In genomic region chr9:105960533-105960932, GRCm38 (mm10) we compare ENCODE assay signal across 11 mouse cellular contexts. TPM values are rescaled to one million over a fixed set of nuclear protein-coding genes. Genes with fewer than 3 reads are reported as not detected.
DNase-seq lines count a peak whose midpoint lies in the region; ATAC-seq lines count a peak whose summit lies in the region.
"Had no signal": no experiment of that assay in that cellular context is flagged by ENCODE, and none has a peak within 500 bp of the region (broad histone marks: within the 10 kb centered on the region; RNA-seq: fewer than 3 reads in every experiment).

Gene Col6a5, minus strand, starts transcription at chr9:105960643.

- H3K4me2 ChIP-seq in lung, embryonic 15.5 days = peak within 1 kb of the TSS; percentile 36
- no peak within 1 kb of the TSS for H3K4me2 ChIP-seq in forebrain, embryonic 16.5 days (ENCODE audit: low read length)
- H3K4me2 ChIP-seq: hindbrain, embryonic 15.5 days; midbrain, embryonic 12.5 days had no signal

- H3K27me3 ChIP-seq in lung, embryonic 15.5 days = no peaks in the 10 kb centered on the region
- no peaks in the 10 kb centered on the region for H3K27me3 ChIP-seq in forebrain, embryonic 16.5 days (replicated peaks; ENCODE audit: control insufficient read depth, insufficient read depth, low read length)
- H3K27me3 ChIP-seq: hindbrain, embryonic 15.5 days; midbrain, embryonic 12.5 days had no signal

- no peaks in the 10 kb centered on the region for H3K9me3 ChIP-seq in lung, embryonic 15.5 days
- H3K9me3 ChIP-seq in forebrain, embryonic 16.5 days (ENCODE audit: control insufficient read depth, low read length) = no peaks in the 10 kb centered on the region
- H3K9me3 ChIP-seq: hindbrain, embryonic 15.5 days; midbrain, embryonic 12.5 days had no signal

- WGBS in lung, embryonic 15.5 days = 5% methylated on average over 13 of the region's 13 CpGs
- 29% methylated on average over 13 of the region's 13 CpGs for WGBS in forebrain, embryonic 16.5 days

- no peak within 1 kb of the TSS for H3K4me3 ChIP-seq in lung, embryonic 15.5 days
- no peak within 1 kb of the TSS for H3K4me3 ChIP-seq in forebrain, embryonic 16.5 days (replicated peaks; ENCODE audit: low read length)
- H3K4me3 ChIP-seq: hindbrain, embryonic 15.5 days; midbrain, embryonic 12.5 days had no signal

- intact Hi-C loops in left cerebral cortex, postnatal 36 days (cut with DNase I) = no loop called here

- H3K36me3 ChIP-seq in lung, embryonic 15.5 days = no peaks in the 10 kb centered on the region
- H3K36me3 ChIP-seq in forebrain, embryonic 16.5 days (ENCODE audit: control insufficient read depth, insufficient read depth) = no peaks in the 10 kb centered on the region
- H3K36me3 ChIP-seq: G1E; hindbrain, embryonic 15.5 days; midbrain, embryonic 12.5 days had no signal

- peak; percentile 3 for DNase-seq in NIH3T3 (ENCODE audit: low read depth)
- DNase-seq in fibroblast of lung, adult 2 months (ENCODE audit: low read depth) = peak; percentile 15
- peak; percentile 45 for DNase-seq in heart, postnatal 4 days
- no peak for DNase-seq in thymus, postnatal 4 days
- no peak for DNase-seq in left cerebral cortex, postnatal 36 days (ENCODE audit: low spot score in 2 of 2)
- DNase-seq in left cerebral cortex, adult 18-20 months (ENCODE audit: low spot score in 2 of 2) = no peak

- peak within 1 kb of the TSS; percentile 10; the same call in 1 of the 2 replicates for H3K9ac ChIP-seq in lung, embryonic 15.5 days
- no peak within 1 kb of the TSS for H3K9ac ChIP-seq in forebrain, embryonic 16.5 days (replicated peaks; ENCODE audit: low read depth, low read length)
- H3K9ac ChIP-seq: hindbrain, embryonic 15.5 days; midbrain, embryonic 12.5 days had no signal

- peaks cover 14% of the 10 kb centered on the region for H3K4me1 ChIP-seq in lung, embryonic 15.5 days
- no peaks in the 10 kb centered on the region for H3K4me1 ChIP-seq in forebrain, embryonic 16.5 days (replicated peaks; ENCODE audit: control insufficient read depth, insufficient read depth, low read length)
- H3K4me1 ChIP-seq: hindbrain, embryonic 15.5 days; midbrain, embryonic 12.5 days had no signal

- H3K27ac ChIP-seq in lung, embryonic 15.5 days = no peak within 1 kb of the TSS
- no peak within 1 kb of the TSS for H3K27ac ChIP-seq in forebrain, embryonic 16.5 days (ENCODE audit: low read length)
- H3K27ac ChIP-seq: hindbrain, embryonic 15.5 days; midbrain, embryonic 12.5 days had no signal

- ATAC-seq in lung, embryonic 15.5 days (ENCODE audit: borderline replicate concordance, extremely low read depth, low FRiP score, low TSS enrichment) = peak; percentile 67; the same call in 1 of the 2 replicates
- ATAC-seq in forebrain, embryonic 16.5 days = no peak

RNA-seq across cellular contexts. Expression of gene Col6a5, which starts in this region (rescaled TPM):
- total RNA-seq in heart, postnatal 4 days (2021) = 1 to 10 TPM in 1 of 2 experiments, under 1 TPM in 1; 0.81 to 1.2 TPM
- 0.26 and 0.29 TPM in 2 replicates for polyA plus RNA-seq in lung, embryonic 15.5 days (2015; fragmentation: Nextera tagmentation; extraction: Ambion mirVana)
- polyA plus RNA-seq in forebrain, embryonic 16.5 days (2015; fragmentation: Nextera tagmentation; extraction: Ambion mirVana) = 0.16 and 0.28 TPM in 2 replicates
- total RNA-seq in left cerebral cortex, postnatal 36 days (2021) = under 1 TPM; 0.41 to 0.44 TPM
- total RNA-seq in left cerebral cortex, adult 18-20 months (2021) = under 1 TPM; 0.40 to 0.84 TPM
- polyA plus RNA-seq: G1E had no signal

Comparison
In these comparisons a context has a peak if more than half of its experiments do, and no peak if none do; other contexts are left out.
1. Peak in ATAC-seq, H3K9ac ChIP-seq and H3K4me2 ChIP-seq in lung, embryonic 15.5 days; RNA of the gene not detected or under 1 TPM.
2. DNase-seq: peak in NIH3T3 (single experiment), fibroblast of lung, adult 2 months (single experiment) and heart, postnatal 4 days (single experiment); none in thymus, postnatal 4 days (single experiment), left cerebral cortex, postnatal 36 days (0 of 2) and left cerebral cortex, adult 18-20 months (0 of 2).